Mouse (Mus musculus) spleen, adult 12 weeks (tissue): ENCODE measurements around the gene Gm11634.
A peak's percentile ranks its signal among the peaks of the same experiment; 100 is the strongest.

Source experiments
- DNase-seq: peaks from one replicate; pipeline ENCODE4 v3.0.0; 2022; ENCODE audit warnings: low spot score

Gene Gm11634

GRCm38 (mm10) chr11:101568421-101568820, 30.6 kb downstream of the Gm11634 start:
- no peak for DNase-seq

GRCm38 (mm10) chr11:101562391-101562790, 36.7 kb downstream of the Gm11634 start:
- DNase-seq, result peak; percentile 41

GRCm38 (mm10) chr11:101556954-101557353, 42.1 kb downstream of the Gm11634 start:
- no peak for DNase-seq

- DNase-seq, result no peak
Observed at GRCm38 (mm10) chr11:101556541-101556940, 42.5 kb downstream of the Gm11634 start.

- no peak for DNase-seq
Observed at GRCm38 (mm10) chr11:101553354-101553930, 45.6 kb downstream of the Gm11634 start.

- DNase-seq, result peak; percentile 95
Observed at GRCm38 (mm10) chr11:101552476-101553300, 46.4 kb downstream of the Gm11634 start.

- peak; percentile 95 for DNase-seq
Observed at GRCm38 (mm10) chr11:101551751-101552475, 47.1 kb downstream of the Gm11634 start, which contains the start of the genes Brca1 and Nbr1. Gene Brca1 (minus strand): TSS chr11:101551955. Gene Nbr1 (plus strand): TSS chr11:101552149.

- no peak for DNase-seq
Observed at GRCm38 (mm10) chr11:101548526-101548925, 50.5 kb downstream of the Gm11634 start.

GRCm38 (mm10) chr11:101544132-101544531, 54.9 kb downstream of the Gm11634 start:
- DNase-seq, result no peak
